Mouse (Mus musculus) kidney, embryonic 15.5 days (tissue): ENCODE measurements around the gene Pi4k2a. TPM values are rescaled to one million over a fixed set of nuclear protein-coding genes. Genes with fewer than 3 reads are reported as not detected.

Experiments used
- ATAC-seq: fragments of 200-750 bp; cut with Nextera tagmentation; replicated peaks from 2 replicates; pipeline ENCODE4 v1.8.0; 2017; ENCODE audit warnings: moderate TSS enrichment; ENCODE audit not compliant: low FRiP score
- H3K27ac ChIP-seq: fragments of 300-500 bp; sonication (generic); 2 replicates; pipeline ENCODE4 v1.5.1; 2015; ENCODE audit warnings: mild to moderate bottlenecking, inconsistent platforms
- H3K27me3 ChIP-seq: fragments of 300-500 bp; sonication (generic); 2 replicates; pipeline ENCODE4 v1.6.1; 2015; ENCODE audit warnings: inconsistent platforms
- H3K36me3 ChIP-seq: fragments of 300-500 bp; sonication (generic); 2 replicates; pipeline ENCODE4 v1.6.1; 2015; ENCODE audit warnings: inconsistent platforms
- H3K4me1 ChIP-seq: fragments of 300-500 bp; sonication (generic); 2 replicates; pipeline ENCODE4 v1.6.1; 2015; ENCODE audit warnings: inconsistent platforms
- H3K4me2 ChIP-seq: fragments of 300-500 bp; sonication (generic); 2 replicates; pipeline ENCODE4 v1.6.1; 2015; ENCODE audit warnings: moderate library complexity, mild to moderate bottlenecking, inconsistent platforms
- H3K4me3 ChIP-seq: fragments of 300-500 bp; sonication (generic); replicated peaks from 2 replicates; pipeline ENCODE4 v1.5.1; 2015; ENCODE audit warnings: mild to moderate bottlenecking, inconsistent platforms
- H3K9ac ChIP-seq: fragments of 300-500 bp; sonication (generic); 2 replicates; pipeline ENCODE4 v1.6.1; 2015; ENCODE audit warnings: mild to moderate bottlenecking, inconsistent platforms
- H3K9me3 ChIP-seq: fragments of 300-500 bp; sonication (generic); replicated peaks from 2 replicates; pipeline ENCODE4 v1.6.1; 2016; ENCODE audit warnings: inconsistent platforms
- WGBS: fragments of 180-500 bp; shearing (Covaris S2); methylation state at CpG from one replicate; pipeline ENCODE4 v1.1.7; 2015; ENCODE audit warnings: mixed read lengths; 5-methylcytosine and 5-hydroxymethylcytosine counted together
- polyA plus RNA-seq: library from polyadenylated mRNA; unstranded; fragments of >200 nt; fragmentation: Nextera tagmentation; extraction: Ambion mirVana; gene quantifications from 2 replicates; pipeline ENCODE4 v1.2.1, GENCODE M21; 2015

The Pi4k2a gene
- polyA plus RNA-seq, 1 experiment from 2014 or later, result 27.7 TPM

GRCm38 (mm10) chr19:42126219-42126605 is 35.9 kb downstream of the Pi4k2a start:
- peaks cover 38% of the 10 kb centered on the region for H3K36me3 ChIP-seq
- no peak overlapping the region for H3K27ac ChIP-seq

GRCm38 (mm10) chr19:42127024-42127423 is 36.8 kb downstream of the Pi4k2a start:
- H3K27ac ChIP-seq, result no peak overlapping the region
- no peaks in the 10 kb centered on the region for H3K9me3 ChIP-seq
- H3K9ac ChIP-seq, result no peak overlapping the region
- H3K27me3 ChIP-seq, result no peaks in the 10 kb centered on the region; the same call in 1 of the 2 replicates
- H3K4me1 ChIP-seq, result peaks cover 25% of the 10 kb centered on the region
- H3K36me3 ChIP-seq, result peaks cover 30% of the 10 kb centered on the region
- ATAC-seq, result no peak
- H3K4me2 ChIP-seq, result no peak overlapping the region
- no peak overlapping the region for H3K4me3 ChIP-seq
- 93% methylated on average over 5 of the region's 5 CpGs for WGBS

More at GRCm38 (mm10) chr19:42126219-42126605, 35.9 kb downstream of the Pi4k2a start:
- Histone ChIP-seq H3K9ac (no peak overlapping the region), H3K9me3 (no peaks in the 10 kb centered on the region), H3K4me1 (peaks cover 22% of the 10 kb centered on the region), H3K4me3 (no peak overlapping the region), H3K4me2 (no peak overlapping the region), H3K27me3 (no peaks in the 10 kb centered on the region; the same call in 1 of the 2 replicates)
- 92% methylated on average over 6 of the region's 6 CpGs for WGBS
- no peak for ATAC-seq

GRCm38 (mm10) chr19:42128052-42128740 is 37.9 kb downstream of the Pi4k2a start:
- Histone ChIP-seq H3K4me3 (peak overlapping the region; percentile 69), H3K4me1 (peaks cover 25% of the 10 kb centered on the region), H3K36me3 (peaks cover 18% of the 10 kb centered on the region), H3K9ac (peak overlapping the region; percentile 78), H3K27ac (peak overlapping the region; percentile 91), H3K27me3 (no peaks in the 10 kb centered on the region; the same call in 1 of the 2 replicates), H3K4me2 (peak overlapping the region; percentile 96), H3K9me3 (no peaks in the 10 kb centered on the region)
- WGBS, result 5% methylated on average over 23 of the region's 23 CpGs
- ATAC-seq, result no peak

- peak; percentile 97 for ATAC-seq
Measured at GRCm38 (mm10) chr19:42128787-42129508, 38.7 kb downstream of the Pi4k2a start, which contains the start of gene Avpi1. Gene Avpi1, minus strand, starts transcription at chr19:42129059.

GRCm38 (mm10) chr19:42129509-42130293 is 39.4 kb downstream of the Pi4k2a start:
- H3K27ac ChIP-seq, result peak overlapping the region; percentile 91
- WGBS, result 34% methylated on average over 14 of the region's 14 CpGs
- no peak; the same call in 1 of the 2 replicates for ATAC-seq
- peak overlapping the region; percentile 96 for H3K4me2 ChIP-seq
- H3K4me3 ChIP-seq, result peak overlapping the region; percentile 69
- peaks cover 25% of the 10 kb centered on the region for H3K4me1 ChIP-seq
- no peaks in the 10 kb centered on the region for H3K9me3 ChIP-seq
- peak overlapping the region; percentile 78; the same call in 1 of the 2 replicates for H3K9ac ChIP-seq
- no peaks in the 10 kb centered on the region; the same call in 1 of the 2 replicates for H3K27me3 ChIP-seq
- peaks cover 4% of the 10 kb centered on the region for H3K36me3 ChIP-seq

More at GRCm38 (mm10) chr19:42128787-42129508, 38.7 kb downstream of the Pi4k2a start, which contains the start of gene Avpi1:
- peaks cover 12% of the 10 kb centered on the region for H3K36me3 ChIP-seq
- H3K4me2 ChIP-seq, result peak within 1 kb of the TSS; percentile 96
- H3K4me3 ChIP-seq, result peak within 1 kb of the TSS; percentile 69
- WGBS, result 0% methylated on average over 54 of the region's 54 CpGs
- H3K9me3 ChIP-seq, result no peaks in the 10 kb centered on the region
- peak within 1 kb of the TSS; percentile 78 for H3K9ac ChIP-seq
- H3K27ac ChIP-seq, result peak within 1 kb of the TSS; percentile 91
- H3K27me3 ChIP-seq, result no peaks in the 10 kb centered on the region; the same call in 1 of the 2 replicates
- H3K4me1 ChIP-seq, result peaks cover 25% of the 10 kb centered on the region

- ATAC-seq, result no peak
- Histone ChIP-seq H3K4me2 (no peak overlapping the region), H3K4me1 (peaks cover 25% of the 10 kb centered on the region), H3K9ac (no peak overlapping the region), H3K27ac (peak overlapping the region; percentile 91; the same call in 1 of the 2 replicates), H3K36me3 (no peaks in the 10 kb centered on the region), H3K9me3 (no peaks in the 10 kb centered on the region), H3K27me3 (no peaks in the 10 kb centered on the region; the same call in 1 of the 2 replicates), H3K4me3 (no peak overlapping the region)
- WGBS, result 76% methylated on average over 3 of the region's 3 CpGs
Measured at GRCm38 (mm10) chr19:42130294-42130606, 40.0 kb downstream of the Pi4k2a start.

- H3K27ac ChIP-seq, result peak overlapping the region; percentile 14; the same call in 1 of the 2 replicates
- H3K4me1 ChIP-seq, result peaks cover 25% of the 10 kb centered on the region
- H3K36me3 ChIP-seq, result no peaks in the 10 kb centered on the region
- H3K4me3 ChIP-seq, result no peak overlapping the region
- H3K27me3 ChIP-seq, result no peaks in the 10 kb centered on the region; the same call in 1 of the 2 replicates
- WGBS, result 40% methylated on average over 5 of the region's 5 CpGs
- H3K9me3 ChIP-seq, result no peaks in the 10 kb centered on the region
- H3K9ac ChIP-seq, result no peak overlapping the region
- H3K4me2 ChIP-seq, result no peak overlapping the region
- no peak for ATAC-seq
Measured at GRCm38 (mm10) chr19:42131101-42131500, 40.8 kb downstream of the Pi4k2a start.

- Histone ChIP-seq H3K4me3 (no peak overlapping the region), H3K4me1 (peaks cover 7% of the 10 kb centered on the region; the same call in 1 of the 2 replicates), H3K27me3 (no peaks in the 10 kb centered on the region), H3K27ac (no peak overlapping the region), H3K4me2 (no peak overlapping the region), H3K36me3 (no peaks in the 10 kb centered on the region), H3K9me3 (no peaks in the 10 kb centered on the region), H3K9ac (no peak overlapping the region)
- ATAC-seq, result no peak
Measured at GRCm38 (mm10) chr19:42135070-42135469, 44.8 kb downstream of the Pi4k2a start.

- no peak overlapping the region for H3K4me3 ChIP-seq
- ATAC-seq, result no peak
Measured at GRCm38 (mm10) chr19:42136126-42136525, 45.9 kb downstream of the Pi4k2a start.

GRCm38 (mm10) chr19:42137167-42137672 is 47.0 kb downstream of the Pi4k2a start:
- H3K36me3 ChIP-seq, result no peaks in the 10 kb centered on the region
- no peaks in the 10 kb centered on the region for H3K4me1 ChIP-seq
- no peak overlapping the region for H3K4me3 ChIP-seq
- no peak overlapping the region for H3K4me2 ChIP-seq
- no peak overlapping the region for H3K27ac ChIP-seq
- no peak overlapping the region for H3K9ac ChIP-seq
- H3K27me3 ChIP-seq, result no peaks in the 10 kb centered on the region
- H3K9me3 ChIP-seq, result no peaks in the 10 kb centered on the region
- ATAC-seq, result no peak
- WGBS, result 91% methylated on average over 4 of the region's 4 CpGs

More at GRCm38 (mm10) chr19:42136126-42136525, 45.9 kb downstream of the Pi4k2a start:
- no peak overlapping the region for H3K9ac ChIP-seq
- H3K4me2 ChIP-seq, result no peak overlapping the region
- 25% methylated on average over 5 of the region's 5 CpGs for WGBS
- no peaks in the 10 kb centered on the region for H3K9me3 ChIP-seq
- H3K27ac ChIP-seq, result no peak overlapping the region
- H3K36me3 ChIP-seq, result no peaks in the 10 kb centered on the region
- no peaks in the 10 kb centered on the region for H3K27me3 ChIP-seq
- H3K4me1 ChIP-seq, result peaks cover 3% of the 10 kb centered on the region; the same call in 1 of the 2 replicates

- H3K27me3 ChIP-seq, result no peaks in the 10 kb centered on the region
- H3K4me2 ChIP-seq, result no peak overlapping the region
- WGBS, result 79% methylated on average over 15 of the region's 15 CpGs
- no peak overlapping the region for H3K9ac ChIP-seq
- no peaks in the 10 kb centered on the region for H3K36me3 ChIP-seq
- H3K9me3 ChIP-seq, result no peaks in the 10 kb centered on the region
- ATAC-seq, result no peak
- H3K4me1 ChIP-seq, result no peaks in the 10 kb centered on the region
- H3K27ac ChIP-seq, result no peak overlapping the region
- no peak overlapping the region for H3K4me3 ChIP-seq
Measured at GRCm38 (mm10) chr19:42138517-42139285, 48.4 kb downstream of the Pi4k2a start.
